Mouse (Mus musculus) frontal cortex, adult 2 months (tissue): ENCODE measurements around the gene Vangl1. TPM values are rescaled to one million over a fixed set of nuclear protein-coding genes. Genes with fewer than 3 reads are reported as not detected.

ENCODE experiments used
- DNase-seq, 2 experiments: peaks; one replicate each; pipeline ENCODE4 v3.0.0; 2022; ENCODE audit warnings: low spot score in 1 of 2; ENCODE audit errors: extremely low spot score in 1 of 2
- polyA plus RNA-seq: library from polyadenylated mRNA; depleted of rRNA; stranded (reverse); fragments of >200 nt; gene quantifications from 2 replicates; pipeline ENCODE4 v1.2.3, GENCODE M21; 2012

Vangl1 gene
- polyA plus RNA-seq, 1 experiment, result 5.0 TPM

DNA sequence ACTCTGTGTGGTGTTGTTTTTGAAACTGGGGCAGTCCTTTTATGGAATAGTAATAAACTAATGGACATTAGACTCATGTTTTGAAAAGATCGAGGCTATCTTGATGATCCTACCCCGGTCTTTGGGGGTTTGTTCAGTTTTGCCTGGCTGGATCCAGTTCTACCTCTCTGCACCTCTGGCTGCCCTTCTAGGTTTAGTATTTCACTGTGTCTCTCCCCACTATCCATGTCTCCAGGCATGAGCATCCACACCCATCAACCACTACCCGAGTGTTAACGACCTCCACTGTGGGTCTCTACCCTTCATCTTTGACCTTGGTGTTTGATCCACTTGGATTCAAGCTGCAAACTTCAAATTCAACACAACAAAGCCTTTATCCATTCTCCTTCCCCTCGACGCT is 58.1 kb downstream of the Vangl1 start:
- no peak for DNase-seq

GRCm38 (mm10) chr3:102145645-102146386 is 58.7 kb downstream of the Vangl1 start:
- no peak for DNase-seq

GRCm38 (mm10) chr3:102144401-102144800 is 60.1 kb downstream of the Vangl1 start:
- no peak for DNase-seq

GRCm38 (mm10) chr3:102143536-102143935 is 61.0 kb downstream of the Vangl1 start:
- no peak for DNase-seq

- DNase-seq, result no peak
These were observed 61.5 kb downstream of the Vangl1 start for GRCm38 (mm10) chr3:102142947-102143346.

DNA sequence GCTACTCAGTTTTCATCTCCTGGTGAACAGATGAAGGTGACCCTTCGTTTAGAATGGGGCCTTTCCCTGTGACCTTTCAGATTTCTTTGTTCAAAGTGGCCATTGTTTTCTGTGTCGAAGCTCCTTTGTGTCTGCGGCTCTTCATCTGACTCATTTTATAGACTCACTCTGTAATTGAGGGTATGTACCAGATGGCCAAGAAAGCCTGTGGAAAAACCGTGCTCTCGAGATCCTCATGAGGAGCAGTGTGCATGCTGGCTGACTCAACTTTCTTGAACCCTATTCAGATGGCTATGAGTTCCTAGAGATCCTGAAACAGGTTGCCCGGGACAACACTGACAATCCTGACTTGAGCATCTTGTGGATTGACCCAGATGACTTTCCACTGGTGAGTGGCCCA is 62.6 kb downstream of the Vangl1 start:
- DNase-seq, result peak in 1 of 2 experiments; percentile 26

GRCm38 (mm10) chr3:102141451-102141850 is 63.0 kb downstream of the Vangl1 start:
- DNase-seq, result no peak

- no peak for DNase-seq
These were observed 63.9 kb downstream of the Vangl1 start for GRCm38 (mm10) chr3:102140606-102141005.

- DNase-seq, result no peak
These were observed 65.6 kb downstream of the Vangl1 start for GRCm38 (mm10) chr3:102138899-102139298.

- DNase-seq, result no peak
These were observed 67.3 kb downstream of the Vangl1 start for GRCm38 (mm10) chr3:102137158-102137557.

- DNase-seq, result no peak
These were observed 68.9 kb downstream of the Vangl1 start for GRCm38 (mm10) chr3:102135389-102136113.

DNA sequence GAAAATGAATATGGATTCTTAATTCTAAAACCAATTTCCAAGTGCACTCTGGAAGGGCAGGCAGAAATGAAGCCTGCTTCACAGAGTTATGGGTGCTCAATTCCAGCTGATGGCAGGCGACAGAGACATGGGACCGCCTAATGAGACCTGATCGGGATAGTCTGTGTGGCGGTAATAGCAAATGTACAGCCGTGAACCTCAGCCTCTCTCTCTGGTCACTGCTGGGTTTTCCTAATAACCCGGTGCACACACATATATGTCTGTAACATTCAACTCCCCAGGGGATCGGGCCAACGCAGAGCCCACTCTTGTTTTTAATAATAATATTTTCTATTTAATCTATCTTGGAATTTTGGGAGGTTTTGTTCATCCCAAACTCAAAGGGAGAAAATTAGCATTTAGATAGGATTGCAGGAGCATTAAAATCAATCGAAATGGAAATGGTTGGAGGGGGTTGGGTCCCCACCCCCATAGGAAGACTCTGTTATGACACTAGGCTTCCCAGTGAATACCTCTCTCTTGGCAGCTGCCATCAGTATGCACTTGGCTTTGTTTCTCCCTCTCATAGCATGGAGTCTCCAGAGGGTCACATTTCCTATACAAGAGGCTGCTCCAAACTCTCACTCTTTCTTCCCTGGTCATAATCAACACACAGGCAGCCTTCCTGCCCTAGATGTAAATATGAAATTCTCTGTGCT is 72.7 kb downstream of the Vangl1 start:
- no peak for DNase-seq

DNA sequence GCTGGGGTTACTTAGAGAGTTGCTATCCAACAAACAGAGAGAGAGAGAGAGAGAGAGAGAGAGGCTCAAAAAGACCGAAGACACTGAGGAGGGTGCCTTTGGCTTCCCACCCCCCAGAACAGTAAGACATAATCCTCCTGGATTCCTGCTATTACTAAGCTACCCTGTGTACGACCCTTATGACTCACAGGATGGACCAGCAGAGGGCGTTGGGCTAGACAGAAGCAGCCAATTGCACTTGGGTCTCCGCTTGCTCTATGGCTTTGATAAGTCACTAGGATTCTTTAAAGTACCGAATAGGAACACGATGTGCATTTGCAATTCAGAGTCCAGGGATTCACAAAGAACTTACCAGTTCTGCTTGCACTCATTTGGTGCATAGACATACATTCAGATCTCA is 74.0 kb downstream of the Vangl1 start:
- DNase-seq, result no peak

GRCm38 (mm10) chr3:102128242-102128641 is 76.3 kb downstream of the Vangl1 start:
- DNase-seq, result no peak

DNA sequence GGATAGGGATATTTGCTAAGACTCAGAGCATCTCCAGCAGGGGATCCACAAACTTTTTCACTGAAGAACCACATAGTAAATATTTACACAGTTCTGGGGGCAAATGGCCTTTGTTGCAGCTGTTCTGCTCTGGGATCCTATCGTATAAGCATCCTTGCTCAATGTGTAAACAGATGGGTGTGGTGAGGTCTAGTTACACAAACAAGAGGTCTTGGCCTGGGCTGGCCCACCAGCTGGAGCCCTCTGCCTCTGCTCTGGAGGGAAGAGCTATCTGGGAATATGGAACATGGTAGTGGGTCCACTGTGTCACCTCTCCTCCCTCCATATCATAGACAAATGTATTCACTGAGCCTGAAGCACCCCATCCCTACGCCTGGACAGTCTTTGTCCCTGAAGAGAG is 77.4 kb downstream of the Vangl1 start:
- no peak for DNase-seq

GRCm38 (mm10) chr3:102125546-102125945 is 78.9 kb downstream of the Vangl1 start:
- DNase-seq, result no peak

GRCm38 (mm10) chr3:102123654-102124053 is 80.8 kb downstream of the Vangl1 start:
- no peak for DNase-seq

- no peak for DNase-seq
These were observed 82.4 kb downstream of the Vangl1 start for GRCm38 (mm10) chr3:102122046-102122445.

DNA sequence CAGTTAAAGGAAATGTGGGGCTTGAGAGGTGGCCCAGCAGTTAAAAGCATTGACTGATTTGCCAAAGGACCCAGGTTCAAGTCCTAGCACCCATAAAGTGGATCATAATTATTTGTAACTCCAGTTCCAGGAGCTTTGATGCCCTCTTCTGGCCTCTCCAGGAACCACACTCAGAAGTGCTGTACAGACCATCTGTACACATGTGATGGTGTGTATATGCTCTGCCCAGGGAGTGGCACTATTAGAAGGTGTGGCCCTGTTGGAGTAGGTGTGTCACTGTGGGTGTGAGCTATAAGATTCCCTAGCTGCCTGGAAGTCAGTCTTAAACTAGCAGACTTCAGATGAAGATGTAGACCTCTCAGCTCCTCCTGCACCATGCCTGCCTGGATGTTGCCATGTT is 83.5 kb downstream of the Vangl1 start:
- DNase-seq, result no peak

DNA sequence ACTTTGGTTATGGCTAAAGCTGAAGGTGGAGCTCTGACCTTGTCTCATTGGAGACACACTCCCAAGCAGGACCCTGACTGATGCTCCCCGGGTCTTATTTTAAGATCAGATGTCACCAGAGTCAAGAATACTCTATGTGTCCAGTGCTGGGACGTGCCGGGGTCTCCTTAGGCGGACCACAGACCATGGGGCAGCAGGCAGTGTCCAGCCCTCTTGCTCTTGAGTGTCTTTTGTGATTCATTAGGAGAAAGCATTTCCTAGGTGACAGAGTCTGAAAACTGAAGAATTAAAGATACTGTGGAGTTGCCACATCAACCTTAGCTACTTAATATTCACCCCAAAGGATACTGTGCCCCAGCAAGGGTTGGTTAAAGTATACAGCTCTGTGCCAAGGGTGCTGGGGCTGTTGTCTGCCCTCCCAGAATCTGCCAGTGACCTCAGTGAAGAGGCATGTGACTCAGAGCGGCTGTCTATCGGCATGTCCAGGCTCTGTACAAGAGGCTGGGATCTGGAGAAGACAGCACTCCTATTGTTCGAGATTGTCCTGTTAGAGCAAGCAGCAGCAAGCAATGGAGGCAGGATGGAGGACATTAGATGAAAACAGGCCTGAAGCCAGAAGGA is 92.4 kb downstream of the Vangl1 start:
- no peak for DNase-seq

DNA sequence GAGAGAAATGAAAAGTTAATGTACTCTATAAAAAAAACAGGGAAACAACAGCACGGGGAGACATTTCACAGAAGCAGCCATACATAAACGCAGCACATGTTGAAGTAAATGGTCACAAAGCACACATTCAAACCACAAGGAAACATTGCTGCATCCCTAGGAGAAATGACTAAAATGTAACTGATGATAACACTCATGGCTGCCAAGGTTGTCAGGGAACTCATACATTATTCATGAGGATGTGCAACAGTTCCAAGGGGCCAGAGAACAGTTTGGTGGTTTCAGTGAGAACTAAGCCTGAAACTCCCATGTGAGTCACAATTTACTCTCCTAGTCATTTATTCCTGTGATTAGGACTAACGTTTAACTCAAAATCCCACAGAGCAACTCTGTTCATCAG is 96.3 kb downstream of the Vangl1 start:
- DNase-seq, result no peak
